Mouse (Mus musculus) left cerebral cortex, adult 2 months (tissue): ENCODE data around the gene Bfsp1. TPM values are rescaled to one million over a fixed set of nuclear protein-coding genes. Genes with fewer than 3 reads are reported as not detected.

Experiments used
- DNase-seq, 2 experiments: peaks; one replicate each; pipeline ENCODE4 v3.0.0; 2021 to 2022; ENCODE audit warnings: low spot score in 2 of 2, mixed read lengths in 1 of 2; ENCODE audit errors: extremely low spot score in 1 of 2
- H3K27ac ChIP-seq: fragments of 200-600 bp; 2 replicates; pipeline ENCODE4 v1.8.1; 2022
- H3K4me3 ChIP-seq: fragments of 200-600 bp; 2 replicates; pipeline ENCODE4 v1.8.1; 2022
- CTCF ChIP-seq: fragments of 200-600 bp; IDR thresholded peaks from 2 replicates; pipeline ENCODE4 v1.8.1; 2022; ENCODE audit warnings: antibody characterized with exemption, mild to moderate bottlenecking, moderate library complexity
- intact Hi-C: fragments of 180-260 bp; cut with DNase I; formaldehyde crosslinking; loops from one replicate; pipeline ENCODE4 v1.15.1; 2025
- total RNA-seq, 2 experiments: library from RNA; stranded (reverse); gene quantifications; 2 replicates each; pipeline ENCODE4 v1.2.3; 2021

Gene Bfsp1
- total RNA-seq, 2 experiments from 2014 or later, result 0.88 to 1.1 TPM

DNA sequence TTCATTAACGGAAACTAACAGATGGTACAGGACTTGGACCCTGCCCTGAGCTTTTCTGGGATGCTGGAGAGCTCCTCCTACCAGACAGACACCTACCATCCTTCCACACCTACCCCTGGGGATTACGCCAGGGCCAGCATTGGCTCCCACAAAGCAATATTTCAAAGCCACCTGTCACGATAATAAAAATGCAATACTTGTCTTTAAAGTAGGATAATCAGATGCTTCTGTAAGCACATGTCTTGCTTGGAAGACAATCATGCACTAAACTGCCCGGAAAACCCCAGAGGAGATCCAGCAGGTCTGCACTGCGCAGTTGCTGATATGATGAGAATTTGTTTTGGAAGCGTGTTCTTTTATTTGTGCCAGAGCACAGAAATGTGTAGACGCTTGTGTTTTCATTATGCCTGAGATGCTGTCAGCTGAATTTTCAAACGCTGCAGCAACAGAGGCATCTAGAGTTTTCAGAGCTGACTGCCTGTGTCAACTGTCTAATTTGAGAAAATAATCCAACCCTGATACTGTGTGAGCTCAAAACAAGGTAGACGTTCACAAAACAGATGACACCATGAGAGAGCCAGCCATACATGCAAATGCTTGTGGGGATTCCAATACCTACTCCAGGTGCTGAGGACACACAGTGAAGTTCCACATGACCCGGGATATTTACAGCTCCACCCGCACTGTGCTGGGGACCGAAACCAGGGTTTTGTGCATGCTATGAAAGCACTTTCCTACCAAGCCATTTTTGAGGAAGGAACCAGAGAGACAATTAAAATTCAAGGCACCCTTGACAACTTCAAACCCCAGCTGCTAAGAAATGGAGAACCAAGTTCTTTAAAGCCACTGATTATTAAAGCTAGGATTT is 11.4 kb downstream of the Bfsp1 start:
- no peak overlapping the region for H3K27ac ChIP-seq
- no peak for TF ChIP-seq CTCF
- no peak for DNase-seq
- intact Hi-C loops, result no loop called here
- H3K4me3 ChIP-seq, result no peak overlapping the region

GRCm38 (mm10) chr2:143847291-143847690 is 15.7 kb downstream of the Bfsp1 start:
- DNase-seq, result no peak
- intact Hi-C loops, result no loop called here
- Histone ChIP-seq H3K27ac (no peak overlapping the region), H3K4me3 (no peak overlapping the region)
- no peak for TF ChIP-seq CTCF

DNA sequence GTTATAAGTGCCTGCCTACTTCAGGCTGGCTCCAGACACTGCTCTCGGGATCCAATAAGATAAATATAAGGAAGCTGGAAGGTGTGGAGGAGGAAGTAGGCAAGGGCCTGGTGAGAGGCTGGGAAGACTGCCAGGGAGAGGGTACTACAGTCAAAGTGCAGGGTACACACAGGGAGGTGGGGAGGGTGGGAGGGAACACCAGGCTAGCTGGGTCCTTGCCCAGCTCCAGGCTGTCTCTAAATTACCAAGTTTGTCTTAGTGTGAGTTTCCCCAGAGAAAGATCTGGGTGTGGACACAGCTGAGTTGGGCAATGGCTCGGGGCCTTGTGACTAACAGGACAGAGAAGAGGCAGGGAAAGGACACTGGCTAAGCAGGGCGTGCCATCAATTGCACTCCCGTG is 16.2 kb downstream of the Bfsp1 start:
- peak in 1 of 2 experiments; percentile 17 for DNase-seq
- no peak overlapping the region for H3K4me3 ChIP-seq
- intact Hi-C loops, result no loop called here
- TF ChIP-seq CTCF, result no peak
- H3K27ac ChIP-seq, result no peak overlapping the region

GRCm38 (mm10) chr2:143844779-143845178 is 18.2 kb downstream of the Bfsp1 start:
- no peak overlapping the region for H3K4me3 ChIP-seq
- no peak overlapping the region for H3K27ac ChIP-seq
- intact Hi-C loops, result no loop called here
- DNase-seq, result no peak
- TF ChIP-seq CTCF, result no peak

DNA sequence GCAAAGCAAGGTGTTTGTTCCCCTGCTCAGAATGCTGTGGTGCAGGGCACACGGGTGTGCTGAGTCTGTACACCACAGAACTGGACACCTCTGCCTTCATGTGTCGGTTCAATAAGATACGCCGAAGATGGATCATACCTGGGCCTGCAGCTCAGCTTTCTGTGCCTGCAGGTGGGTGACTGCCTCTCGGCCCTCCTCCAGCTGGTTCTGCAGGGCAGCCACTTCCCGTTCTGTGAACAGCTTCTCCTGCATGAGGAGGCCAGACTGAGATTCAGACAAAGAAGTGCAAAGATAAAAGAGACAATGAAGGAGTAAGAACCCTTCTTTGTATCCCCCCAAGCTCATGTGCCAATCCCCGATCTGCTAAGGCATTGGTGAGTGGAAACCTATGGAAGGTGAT is 21.4 kb downstream of the Bfsp1 start:
- DNase-seq, result no peak
- TF ChIP-seq CTCF, result no peak
- no peak overlapping the region for H3K27ac ChIP-seq
- no peak overlapping the region for H3K4me3 ChIP-seq
- intact Hi-C loops, result no loop called here

GRCm38 (mm10) chr2:143840895-143841294 is 22.1 kb downstream of the Bfsp1 start:
- intact Hi-C loops, result no loop called here
- Histone ChIP-seq H3K4me3 (no peak overlapping the region), H3K27ac (no peak overlapping the region)
- TF ChIP-seq CTCF, result no peak
- DNase-seq, result no peak

GRCm38 (mm10) chr2:143839458-143839857 is 23.5 kb downstream of the Bfsp1 start:
- intact Hi-C loops, result no loop called here
- H3K27ac ChIP-seq, result no peak overlapping the region
- TF ChIP-seq CTCF, result no peak
- H3K4me3 ChIP-seq, result no peak overlapping the region
- DNase-seq, result no peak

DNA sequence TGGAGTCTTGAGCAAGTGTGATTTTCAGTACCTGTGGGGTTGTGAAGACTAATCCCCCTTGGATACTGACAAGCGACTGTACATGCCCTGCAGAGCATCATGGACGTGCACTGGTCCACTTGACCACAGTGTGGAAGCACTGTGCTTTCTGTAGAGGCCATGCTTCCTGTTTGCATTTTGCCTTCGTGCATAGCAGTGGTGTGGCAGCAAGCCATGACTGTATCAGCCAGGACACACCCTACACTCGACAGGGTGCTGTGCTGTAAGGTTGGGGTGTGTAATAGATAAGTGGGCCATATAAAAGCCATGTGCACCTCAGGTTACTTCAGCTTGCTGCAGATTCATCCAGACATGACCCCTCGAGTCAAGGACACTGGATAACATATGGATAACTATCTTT is 24.3 kb downstream of the Bfsp1 start:
- DNase-seq, result no peak
- no peak overlapping the region for H3K4me3 ChIP-seq
- intact Hi-C loops, result no loop called here
- TF ChIP-seq CTCF, result no peak; the same call in 1 of the 2 replicates
- no peak overlapping the region for H3K27ac ChIP-seq

DNA sequence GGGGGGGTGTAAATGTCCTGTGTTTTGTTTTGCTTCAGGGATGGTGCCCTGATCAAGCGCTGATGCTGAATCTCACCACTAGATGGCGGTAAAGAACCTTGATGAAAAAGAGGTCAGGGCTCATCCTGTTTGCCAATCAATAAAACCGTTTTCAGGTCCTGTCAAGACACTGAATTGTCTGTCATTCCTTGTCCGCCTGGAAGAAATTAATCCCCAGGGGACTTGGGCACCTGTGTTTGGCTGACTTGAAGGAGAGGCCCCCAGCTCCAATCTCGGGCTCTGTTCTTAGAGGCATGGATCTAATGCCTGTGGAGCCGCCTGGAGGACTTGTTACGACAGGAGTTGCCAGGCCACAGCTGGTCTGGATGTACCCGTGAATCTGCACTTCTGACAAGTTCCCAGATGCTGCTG is 25.7 kb downstream of the Bfsp1 start:
- DNase-seq, result peak; percentile 57 to 74
- H3K4me3 ChIP-seq, result peak overlapping the region; percentile 29
- intact Hi-C loops, result loop anchor here (2.0 kb wide), 2 partner anchors 380 to 616 kb away; no protein-coding TSS in a partner anchor
- peak; percentile 72 for TF ChIP-seq CTCF
- H3K27ac ChIP-seq, result no peak overlapping the region

DNA sequence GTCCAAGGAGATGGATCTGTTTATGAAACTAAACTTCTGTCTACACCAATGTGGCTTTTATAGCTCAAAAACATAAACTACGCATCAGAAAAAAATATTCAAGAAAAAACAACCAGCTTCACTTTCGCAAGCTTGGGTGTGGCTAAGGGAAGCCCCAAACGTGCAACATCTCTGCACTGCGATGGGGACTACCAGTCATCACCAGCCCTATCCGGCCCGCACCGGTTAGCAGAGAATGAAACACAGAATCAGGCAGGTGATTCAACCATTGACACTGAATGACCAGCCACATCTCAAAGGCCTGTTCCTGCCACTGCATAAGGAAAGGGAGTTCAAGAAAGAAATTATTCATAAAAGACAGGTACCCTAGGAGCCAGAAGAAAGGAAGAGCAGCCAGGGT is 27.2 kb downstream of the Bfsp1 start:
- intact Hi-C loops, result loop anchor here (2.0 kb wide), 2 partner anchors 381 to 617 kb away; no protein-coding TSS in a partner anchor
- no peak overlapping the region for H3K27ac ChIP-seq
- H3K4me3 ChIP-seq, result no peak overlapping the region
- no peak for TF ChIP-seq CTCF
- DNase-seq, result no peak

DNA sequence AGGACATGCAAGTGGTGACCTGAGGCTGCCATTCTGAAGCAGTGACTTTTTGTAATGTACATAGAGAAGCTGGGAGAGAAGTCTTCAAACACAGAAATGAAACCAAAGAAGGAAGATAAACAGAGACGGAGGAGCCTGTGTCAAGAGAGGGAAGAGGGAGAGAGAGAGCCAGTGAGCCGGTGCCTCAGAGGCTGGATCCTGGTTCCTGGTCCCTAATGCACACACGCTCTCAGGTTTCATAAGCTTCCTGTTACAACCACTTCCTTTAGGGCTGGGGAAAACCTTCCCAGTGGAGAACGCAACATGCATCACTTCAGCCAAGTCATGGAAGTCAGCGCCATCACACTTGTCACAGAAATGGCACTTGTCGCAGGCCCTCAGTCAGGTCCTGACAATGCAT is 28.9 kb downstream of the Bfsp1 start:
- intact Hi-C loops, result no loop called here
- no peak overlapping the region for H3K4me3 ChIP-seq

DNA sequence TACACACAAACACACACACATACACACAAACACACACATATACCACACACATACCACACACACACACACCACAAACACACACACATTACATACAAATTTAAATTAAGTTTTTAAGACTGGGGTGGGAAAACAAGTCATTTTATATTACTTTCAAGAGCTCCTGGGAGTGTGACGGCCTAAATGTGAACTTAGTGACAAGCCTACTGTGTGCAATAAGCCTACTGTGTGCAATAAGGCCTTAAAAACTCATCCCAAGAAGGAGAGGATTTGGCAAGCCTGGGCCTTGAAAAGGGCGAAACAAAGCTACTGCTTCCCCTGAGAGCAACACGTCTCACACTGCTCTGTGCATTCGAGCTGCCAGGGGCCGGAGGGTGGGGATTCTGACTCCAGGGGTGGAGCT is 30.3 kb downstream of the Bfsp1 start:
- no peak overlapping the region for H3K4me3 ChIP-seq
- TF ChIP-seq CTCF, result no peak
- no peak overlapping the region for H3K27ac ChIP-seq
- no peak for DNase-seq
- intact Hi-C loops, result no loop called here

More for the DNA sequence above, 28.9 kb downstream of the Bfsp1 start:
- no peak overlapping the region for H3K27ac ChIP-seq
- DNase-seq, result no peak
- TF ChIP-seq CTCF, result no peak

DNA sequence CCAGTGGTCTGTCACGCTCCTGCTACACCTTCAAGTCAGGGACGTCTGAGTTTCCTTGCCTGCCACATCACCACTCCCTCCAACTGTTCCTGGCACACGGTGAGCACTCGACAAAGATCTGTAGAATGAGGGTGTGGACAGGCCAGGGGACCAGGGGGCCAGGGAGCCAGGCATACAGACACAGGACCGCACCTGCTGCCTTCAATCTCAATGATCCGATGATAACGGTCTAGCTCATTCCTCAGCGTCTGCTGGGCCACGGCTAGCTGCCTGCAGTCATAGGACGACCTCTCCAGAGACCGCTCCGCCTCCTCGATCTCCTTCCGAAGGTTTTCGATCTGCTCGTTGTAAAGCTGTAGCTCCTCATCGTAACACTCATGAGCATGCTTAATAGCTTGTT is 31.3 kb downstream of the Bfsp1 start:
- no peak overlapping the region for H3K4me3 ChIP-seq
- H3K27ac ChIP-seq, result no peak overlapping the region
- intact Hi-C loops, result no loop called here
- no peak for TF ChIP-seq CTCF
- DNase-seq, result no peak
